Comparison of ENCODE assay signal across 9 mouse cellular contexts in the genomic region with DNA sequence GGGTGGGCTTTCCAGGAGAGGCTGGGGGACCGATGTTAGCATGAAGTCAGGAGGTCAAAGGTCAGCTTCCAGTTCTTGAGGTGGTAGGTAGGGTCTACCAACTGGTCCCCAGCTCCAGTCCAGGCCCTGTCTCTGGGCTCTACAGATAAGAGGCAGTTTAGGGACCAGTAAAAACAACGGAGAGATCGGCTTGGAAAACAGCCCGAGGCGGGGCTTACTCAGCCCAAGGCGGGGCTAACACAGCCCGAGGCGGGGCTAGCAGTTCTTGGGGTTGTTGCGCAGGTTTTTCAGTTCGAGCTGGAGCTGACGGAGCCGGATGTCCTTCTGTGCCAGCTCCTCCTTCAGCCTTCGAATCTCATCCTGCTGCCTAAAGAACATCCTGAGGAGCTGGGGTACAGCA.
DNase-seq lines count a peak whose midpoint lies in the region; ATAC-seq and TF ChIP-seq lines count a peak whose summit lies in the region.
"Had no signal": no experiment of that assay in that cellular context is flagged by ENCODE, and none has a peak within 500 bp of the region (broad histone marks: within the 10 kb centered on the region; RNA-seq: fewer than 3 reads in every experiment).

No protein-coding gene starts in this region.

- peak; percentile 70 for TF ChIP-seq POLR2A in kidney, adult 2 months (IDR thresholded peaks at IDR 0.05; ENCODE audit: low read depth, low read length)

- H3K27me3 ChIP-seq in embryonic facial prominence, embryonic 12.5 days: no peaks in the 10 kb centered on the region
- no peaks in the 10 kb centered on the region for H3K27me3 ChIP-seq in heart, embryonic 10.5 days (ENCODE audit: insufficient read depth, poor library complexity, severe bottlenecking)
- H3K27me3 ChIP-seq in kidney, adult 2 months (replicated peaks; ENCODE audit: control insufficient read depth, insufficient read depth, low read length): no peaks in the 10 kb centered on the region
- H3K27me3 ChIP-seq in liver, embryonic 12.5 days (replicated peaks): no peaks in the 10 kb centered on the region
- no peaks in the 10 kb centered on the region for H3K27me3 ChIP-seq in stomach, postnatal 0 days (ENCODE audit: control insufficient read depth, insufficient read depth, low read length)

- H3K4me3 ChIP-seq in embryonic facial prominence, embryonic 12.5 days: peak overlapping the region; percentile 13
- H3K4me3 ChIP-seq in heart, embryonic 10.5 days: peak overlapping the region; percentile 45
- H3K4me3 ChIP-seq in kidney, adult 2 months (ENCODE audit: insufficient read depth, low read depth, low read length): peak overlapping the region; percentile 51
- peak overlapping the region; percentile 43 for H3K4me3 ChIP-seq in liver, embryonic 12.5 days
- peak overlapping the region; percentile 32 for H3K4me3 ChIP-seq in stomach, postnatal 0 days (ENCODE audit: low read depth, low read length)
- H3K4me3 ChIP-seq: myocyte had no signal

- TF ChIP-seq CTCF in kidney, adult 2 months (conservative IDR thresholded peaks at IDR 0.05; ENCODE audit: insufficient read depth, insufficient read length, low read depth, low read length): no peak
- no peak for TF ChIP-seq CTCF in stomach, postnatal 0 days (IDR thresholded peaks at IDR 0.05; ENCODE audit: low read depth)

- peaks cover 16% of the 10 kb centered on the region; the same call in 1 of the 2 replicates for H3K4me1 ChIP-seq in embryonic facial prominence, embryonic 12.5 days
- peaks cover 55% of the 10 kb centered on the region for H3K4me1 ChIP-seq in heart, embryonic 10.5 days
- peaks cover 9% of the 10 kb centered on the region; the same call in 1 of the 2 replicates for H3K4me1 ChIP-seq in kidney, adult 2 months (ENCODE audit: control insufficient read depth, insufficient read depth, low read length)
- peaks cover 39% of the 10 kb centered on the region for H3K4me1 ChIP-seq in liver, embryonic 12.5 days
- H3K4me1 ChIP-seq in stomach, postnatal 0 days (replicated peaks; ENCODE audit: control insufficient read depth, insufficient read depth): 0 out of 2 replicates have a peak, but pooled peaks cover 2% of the 10 kb centered on the region

- peaks cover 5% of the 10 kb centered on the region; the same call in 1 of the 2 replicates for H3K36me3 ChIP-seq in embryonic facial prominence, embryonic 12.5 days
- 0 out of 2 replicates have a peak, but pooled peaks cover 4% of the 10 kb centered on the region for H3K36me3 ChIP-seq in heart, embryonic 10.5 days
- no peaks in the 10 kb centered on the region for H3K36me3 ChIP-seq in kidney, adult 2 months (ENCODE audit: control insufficient read depth, insufficient read depth, low read length)
- no peaks in the 10 kb centered on the region for H3K36me3 ChIP-seq in liver, embryonic 12.5 days
- H3K36me3 ChIP-seq in stomach, postnatal 0 days (ENCODE audit: control insufficient read depth, insufficient read depth, low read length): no peaks in the 10 kb centered on the region

- H3K9ac ChIP-seq in embryonic facial prominence, embryonic 12.5 days: peak overlapping the region; percentile 19; the same call in 1 of the 2 replicates
- H3K9ac ChIP-seq in liver, embryonic 12.5 days: peak overlapping the region; percentile 45
- H3K9ac ChIP-seq in stomach, postnatal 0 days (ENCODE audit: low read length): peak overlapping the region; percentile 59

- H3K27ac ChIP-seq in embryonic facial prominence, embryonic 12.5 days: peak overlapping the region; percentile 7; the same call in 1 of the 2 replicates
- peak overlapping the region; percentile 78 for H3K27ac ChIP-seq in heart, embryonic 10.5 days
- H3K27ac ChIP-seq in kidney, adult 2 months (ENCODE audit: insufficient read depth, low read depth, low read length): peak overlapping the region; percentile 85
- peak overlapping the region; percentile 70 for H3K27ac ChIP-seq in liver, embryonic 12.5 days
- H3K27ac ChIP-seq in stomach, postnatal 0 days (replicated peaks): peak overlapping the region; percentile 63

- ATAC-seq in embryonic facial prominence, embryonic 12.5 days (ENCODE audit: insufficient number of reproducible peaks, insufficient read depth, low FRiP score, low TSS enrichment): peak; percentile 66; the same call in 1 of the 2 replicates
- ATAC-seq in liver, embryonic 12.5 days: peak; percentile 93
- ATAC-seq in monocyte, adult 5-6 weeks (replicated peaks; ENCODE audit: insufficient number of reproducible peaks, low FRiP score, low TSS enrichment, poor library complexity, severe bottlenecking): peak; percentile 57; the same call in 1 of the 2 replicates
- ATAC-seq in stomach, postnatal 0 days (ENCODE audit: low FRiP score, low TSS enrichment): peak; percentile 87

- peak overlapping the region; percentile 38 for H3K4me2 ChIP-seq in embryonic facial prominence, embryonic 12.5 days (replicated peaks)
- H3K4me2 ChIP-seq in liver, embryonic 12.5 days: peak overlapping the region; percentile 71
- peak overlapping the region; percentile 53 for H3K4me2 ChIP-seq in stomach, postnatal 0 days (replicated peaks; ENCODE audit: low read depth)

- WGBS in embryonic facial prominence, embryonic 12.5 days: 4% methylated on average over 13 of the region's 13 CpGs
- WGBS in heart, embryonic 10.5 days: 2% methylated on average over 13 of the region's 13 CpGs
- WGBS in kidney, adult 2 months: 4% methylated on average over 13 of the region's 13 CpGs
- 2% methylated on average over 13 of the region's 13 CpGs for WGBS in liver, embryonic 12.5 days (ENCODE audit: insufficient replicate concordance)
- 11% methylated on average over 13 of the region's 13 CpGs for WGBS in stomach, postnatal 0 days

- H3K9me3 ChIP-seq in embryonic facial prominence, embryonic 12.5 days: no peaks in the 10 kb centered on the region
- H3K9me3 ChIP-seq in heart, embryonic 10.5 days: no peaks in the 10 kb centered on the region
- peaks cover 5% of the 10 kb centered on the region; the same call in 1 of the 2 replicates for H3K9me3 ChIP-seq in liver, embryonic 12.5 days (replicated peaks)
- no peaks in the 10 kb centered on the region for H3K9me3 ChIP-seq in stomach, postnatal 0 days (ENCODE audit: control insufficient read depth, low read length)

- TF ChIP-seq EP300 in stomach, postnatal 0 days (optimal IDR thresholded peaks at IDR 0.05): no peak

- DNase-seq in urinary bladder, adult 18-20 months (ENCODE audit: low spot score in 2 of 2): peak; percentile 92
- DNase-seq in urinary bladder, postnatal 10 days (ENCODE audit: low spot score): no peak
- peak; percentile 91 for DNase-seq in heart, embryonic 10.5 days (ENCODE audit: low spot score)
- DNase-seq in kidney, adult 2 months: peak; percentile 94
- peak; percentile 86 for DNase-seq in stomach, postnatal 0 days (ENCODE audit: low spot score)

Comparison
In these comparisons a context has a peak if more than half of its experiments do, and no peak if none do; other contexts are left out.
1. H3K27ac ChIP-seq: peak in every context shown above with its lines; median percentile 85 in kidney, adult 2 months; 78 in heart, embryonic 10.5 days; 70 in liver, embryonic 12.5 days; 63 in stomach, postnatal 0 days; 7 in embryonic facial prominence, embryonic 12.5 days.